Mouse (Mus musculus) intestine, postnatal 0 days (tissue): ENCODE measurements around the gene Acbd4. TPM values are rescaled to one million over a fixed set of nuclear protein-coding genes. Genes with fewer than 3 reads are reported as not detected.

Experiments
- ATAC-seq: fragments of 200-750 bp; cut with Nextera tagmentation; 2 replicates; pipeline ENCODE4 v1.8.0; 2017; ENCODE audit warnings: mild to moderate bottlenecking, moderate TSS enrichment, moderate library complexity
- H3K27ac ChIP-seq: fragments of 300-500 bp; sonication (generic); 2 replicates; pipeline ENCODE4 v1.5.1; 2014; ENCODE audit warnings: mild to moderate bottlenecking, low read depth, low read length, moderate library complexity
- H3K27me3 ChIP-seq: fragments of 300-500 bp; sonication (generic); replicated peaks from 2 replicates; pipeline ENCODE4 v1.6.1; 2014; ENCODE audit warnings: low read length, mixed read lengths; ENCODE audit not compliant: control insufficient read depth, insufficient read depth
- H3K36me3 ChIP-seq: fragments of 300-500 bp; sonication (generic); 2 replicates; pipeline ENCODE4 v1.6.1; 2014; ENCODE audit warnings: mild to moderate bottlenecking, moderate library complexity; ENCODE audit not compliant: control insufficient read depth, insufficient read depth
- H3K4me1 ChIP-seq: fragments of 300-500 bp; sonication (generic); replicated peaks from 2 replicates; pipeline ENCODE4 v1.6.1; 2014; ENCODE audit warnings: antibody characterized with exemption, low read length, mixed read lengths; ENCODE audit not compliant: control insufficient read depth, insufficient read depth
- H3K4me2 ChIP-seq: fragments of 300-500 bp; sonication (generic); replicated peaks from 2 replicates; pipeline ENCODE4 v1.6.1; 2014; ENCODE audit warnings: low read depth, mild to moderate bottlenecking, moderate library complexity
- H3K4me3 ChIP-seq: fragments of 300-500 bp; sonication (generic); 2 replicates; pipeline ENCODE4 v1.5.1; 2014; ENCODE audit warnings: low read depth, low read length
- H3K9ac ChIP-seq: fragments of 300-500 bp; sonication (generic); 2 replicates; pipeline ENCODE4 v1.6.1; 2014; ENCODE audit warnings: mild to moderate bottlenecking, low read depth, low read length
- H3K9me3 ChIP-seq: fragments of 300-500 bp; sonication (generic); 2 replicates; pipeline ENCODE4 v1.6.1; 2016; ENCODE audit warnings: mixed run types; ENCODE audit not compliant: control insufficient read depth
- CTCF ChIP-seq: sonication (generic); IDR thresholded peaks from 2 replicates; pipeline ENCODE4 v1.5.1; 2016; ENCODE audit warnings: low read depth, mild to moderate bottlenecking, control low read depth, antibody characterized with exemption, moderate library complexity
- WGBS: fragments of 180-500 bp; shearing (Covaris S2); extraction: QIAGEN DNeasy Blood & Tissue Kit; methylation state at CpG from one replicate; pipeline ENCODE4 v1.1.7; 2014; 5-methylcytosine and 5-hydroxymethylcytosine counted together
- polyA plus RNA-seq: library from polyadenylated mRNA; unstranded; fragments of >200 nt; fragmentation: Nextera tagmentation; extraction: Ambion mirVana; gene quantifications from 2 replicates; pipeline ENCODE4 v1.2.1, GENCODE M21; 2015

Acbd4 gene
- polyA plus RNA-seq, 1 experiment from 2014 or later, result 75.9 TPM

DNA sequence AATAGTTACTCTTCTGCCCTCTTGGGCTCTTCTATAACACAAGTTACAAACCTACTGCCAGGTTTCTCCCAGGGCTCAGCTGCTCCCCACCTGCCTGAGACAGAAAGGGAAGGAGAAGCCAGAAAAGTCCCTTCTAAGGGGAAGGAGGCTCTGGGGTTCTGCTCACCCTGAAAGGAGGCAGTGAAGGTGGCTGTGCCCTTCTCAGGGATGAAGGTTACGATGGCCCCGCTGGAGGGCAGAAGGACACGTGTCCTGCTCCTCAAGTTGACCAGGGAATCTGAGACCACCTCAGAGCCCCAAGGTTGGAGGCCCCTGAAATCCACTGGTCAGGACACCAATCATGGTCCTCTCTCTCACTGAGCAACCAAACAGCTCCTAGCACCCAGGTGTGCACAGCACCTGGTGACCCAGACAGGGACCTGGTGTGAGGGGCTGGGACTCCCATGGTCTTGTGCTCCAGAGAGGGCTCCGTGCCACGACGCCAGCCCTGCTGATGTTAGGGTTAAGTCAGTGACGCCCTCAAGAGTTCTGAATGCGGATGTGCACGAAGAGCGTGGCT, 31.1 kb upstream of the Acbd4 start:
- ATAC-seq, result no peak
- TF ChIP-seq CTCF, result no peak

GRCm38 (mm10) chr11:103073671-103074070, 27.8 kb upstream of the Acbd4 start:
- no peak overlapping the region for H3K27ac ChIP-seq
- no peaks in the 10 kb centered on the region for H3K4me1 ChIP-seq
- no peaks in the 10 kb centered on the region for H3K27me3 ChIP-seq
- H3K4me2 ChIP-seq, result no peak overlapping the region
- H3K9me3 ChIP-seq, result no peaks in the 10 kb centered on the region
- H3K9ac ChIP-seq, result no peak overlapping the region
- ATAC-seq, result no peak
- no peak overlapping the region for H3K4me3 ChIP-seq
- TF ChIP-seq CTCF, result no peak
- H3K36me3 ChIP-seq, result peaks cover 22% of the 10 kb centered on the region
- WGBS, result 84% methylated on average over 7 of the region's 7 CpGs

More for the DNA sequence above, 31.1 kb upstream of the Acbd4 start:
- no peaks in the 10 kb centered on the region for H3K27me3 ChIP-seq
- no peaks in the 10 kb centered on the region for H3K9me3 ChIP-seq
- no peaks in the 10 kb centered on the region for H3K4me1 ChIP-seq
- no peak overlapping the region for H3K9ac ChIP-seq
- 92% methylated on average over 10 of the region's 10 CpGs for WGBS
- H3K4me3 ChIP-seq, result no peak overlapping the region
- H3K4me2 ChIP-seq, result no peak overlapping the region
- H3K27ac ChIP-seq, result no peak overlapping the region
- peaks cover 51% of the 10 kb centered on the region for H3K36me3 ChIP-seq

DNA sequence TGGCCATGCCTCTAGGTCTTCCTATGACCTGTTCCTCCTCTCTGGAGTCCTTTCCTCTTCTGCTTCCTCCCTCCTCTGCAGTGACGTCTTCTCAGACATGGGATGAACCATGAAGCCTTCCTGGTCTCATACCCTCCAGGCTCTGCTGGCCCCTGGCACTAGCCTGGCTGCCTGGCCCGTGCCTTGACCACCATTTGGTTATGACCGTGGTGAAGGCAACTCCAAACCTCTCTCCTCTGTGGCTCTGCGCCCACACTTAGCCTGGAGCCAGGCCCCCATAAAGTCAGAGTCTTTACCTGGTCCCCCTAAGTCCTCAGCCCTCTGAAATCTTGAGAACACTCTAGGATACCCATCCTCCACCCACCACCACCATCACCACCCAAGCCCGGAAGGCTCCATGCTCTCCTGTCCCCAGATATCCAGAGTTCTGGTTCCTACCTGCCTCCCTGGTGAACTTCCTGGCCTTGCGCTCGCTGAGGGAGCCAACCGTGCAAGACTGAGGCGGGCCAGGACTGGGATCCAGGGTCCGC, 27.3 kb upstream of the Acbd4 start:
- no peak for TF ChIP-seq CTCF
- WGBS, result 70% methylated on average over 10 of the region's 10 CpGs
- H3K27ac ChIP-seq, result no peak overlapping the region
- H3K27me3 ChIP-seq, result no peaks in the 10 kb centered on the region
- no peaks in the 10 kb centered on the region for H3K4me1 ChIP-seq
- no peak overlapping the region for H3K4me2 ChIP-seq
- no peak overlapping the region for H3K9ac ChIP-seq
- H3K36me3 ChIP-seq, result peaks cover 17% of the 10 kb centered on the region
- no peaks in the 10 kb centered on the region for H3K9me3 ChIP-seq
- H3K4me3 ChIP-seq, result no peak overlapping the region
- ATAC-seq, result no peak

DNA sequence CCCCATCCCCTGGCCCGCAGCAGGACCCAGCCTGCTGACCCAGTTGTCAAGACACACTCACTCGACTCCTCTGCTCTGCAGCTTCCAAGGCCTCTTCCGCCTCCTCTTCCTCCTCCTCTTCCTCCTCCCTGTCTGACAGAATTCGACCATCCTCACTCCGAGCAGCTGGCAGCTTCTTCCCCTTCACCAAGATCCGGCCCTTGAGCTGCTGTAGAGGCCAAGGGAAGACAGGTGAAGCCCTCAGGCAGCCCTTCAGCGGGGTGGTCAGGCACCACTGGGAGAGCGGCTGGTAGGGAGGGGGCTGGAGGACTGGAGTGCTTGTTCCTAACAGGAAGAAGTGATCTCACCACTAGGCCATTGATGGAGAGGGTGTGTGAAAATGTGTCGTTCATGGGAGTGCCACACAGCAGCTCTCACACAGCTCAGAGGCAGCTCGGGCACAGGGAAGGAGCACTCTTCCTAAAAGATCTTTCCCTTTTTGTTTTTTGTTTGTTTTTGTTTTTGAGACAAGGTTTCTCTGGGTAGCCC, 26.6 kb upstream of the Acbd4 start:
- Histone ChIP-seq H3K36me3 (peaks cover 10% of the 10 kb centered on the region), H3K27ac (no peak overlapping the region), H3K9ac (no peak overlapping the region), H3K4me3 (no peak overlapping the region), H3K9me3 (no peaks in the 10 kb centered on the region), H3K27me3 (no peaks in the 10 kb centered on the region; the same call in 1 of the 2 replicates), H3K4me2 (no peak overlapping the region), H3K4me1 (no peaks in the 10 kb centered on the region)
- TF ChIP-seq CTCF, result no peak
- WGBS, result 35% methylated on average over 10 of the region's 10 CpGs
- no peak for ATAC-seq

DNA sequence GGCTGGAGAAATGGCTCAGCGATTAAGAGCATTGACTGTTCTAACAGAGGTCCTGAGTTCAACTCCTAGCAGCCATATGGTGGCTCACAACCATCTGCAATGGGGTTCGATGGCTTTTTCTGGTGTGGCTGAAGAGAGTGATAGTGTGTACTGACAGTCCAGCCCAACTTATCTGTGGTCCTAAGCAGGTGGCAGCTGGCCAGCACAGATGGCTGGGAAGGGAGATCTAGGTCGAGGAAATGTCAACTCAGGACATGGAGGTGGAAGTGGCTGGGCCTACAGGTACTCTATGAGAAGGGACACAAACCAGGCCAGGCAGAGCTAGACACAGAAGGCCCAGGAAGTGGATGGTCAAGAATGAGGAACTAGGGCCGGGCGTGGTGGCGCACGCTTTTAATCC, 25.5 kb upstream of the Acbd4 start:
- H3K36me3 ChIP-seq, result peaks cover 1% of the 10 kb centered on the region; the same call in 1 of the 2 replicates
- WGBS, result 86% methylated on average over 7 of the region's 7 CpGs
- no peak overlapping the region for H3K27ac ChIP-seq
- no peak overlapping the region for H3K4me2 ChIP-seq
- no peak overlapping the region for H3K4me3 ChIP-seq
- ATAC-seq, result no peak
- H3K9me3 ChIP-seq, result no peaks in the 10 kb centered on the region
- peaks cover 3% of the 10 kb centered on the region; the same call in 1 of the 2 replicates for H3K27me3 ChIP-seq
- TF ChIP-seq CTCF, result no peak
- H3K9ac ChIP-seq, result no peak overlapping the region
- no peaks in the 10 kb centered on the region for H3K4me1 ChIP-seq

DNA sequence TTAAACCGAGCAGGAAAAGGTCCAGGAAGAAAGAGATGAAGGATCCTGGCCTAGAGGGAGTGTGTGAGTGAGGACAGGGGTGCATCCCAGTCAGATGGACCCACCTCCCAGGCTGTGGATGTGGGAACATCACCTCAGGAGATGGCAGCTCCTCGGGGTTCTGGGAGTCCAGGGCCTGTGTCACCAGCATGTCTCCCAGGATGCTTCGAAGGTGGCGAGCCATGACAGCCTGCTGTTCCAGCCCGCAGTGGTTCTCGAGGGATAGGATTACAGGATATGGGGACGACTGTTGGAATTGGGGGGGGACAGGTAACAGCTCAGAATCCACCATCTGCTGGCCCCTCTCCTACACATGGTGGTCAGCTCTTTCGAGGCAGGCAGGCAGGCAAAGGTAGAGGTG, 24.9 kb upstream of the Acbd4 start:
- H3K9ac ChIP-seq, result no peak overlapping the region

More for the DNA sequence above, 24.9 kb upstream of the Acbd4 start:
- no peak overlapping the region for H3K4me2 ChIP-seq
- no peak for ATAC-seq
- no peak overlapping the region for H3K27ac ChIP-seq
- TF ChIP-seq CTCF, result no peak
- peaks cover 3% of the 10 kb centered on the region; the same call in 1 of the 2 replicates for H3K27me3 ChIP-seq
- H3K36me3 ChIP-seq, result no peaks in the 10 kb centered on the region
- H3K4me3 ChIP-seq, result no peak overlapping the region
- H3K4me1 ChIP-seq, result no peaks in the 10 kb centered on the region
- no peaks in the 10 kb centered on the region for H3K9me3 ChIP-seq
- WGBS, result 80% methylated on average over 8 of the region's 8 CpGs
